Mouse (Mus musculus) MEL (cell line): ENCODE data around the gene Kdm5b. TPM values are rescaled to one million over a fixed set of nuclear protein-coding genes. Genes with fewer than 3 reads are reported as not detected.
A peak's percentile ranks its signal among the peaks of the same experiment; 100 is the strongest.

Experiments
- DNase-seq: peaks from one replicate; pipeline ENCODE4 v3.0.0; 2011; ENCODE audit warnings: low read depth, low spot score
- H3K27ac ChIP-seq: 2 replicates; pipeline ENCODE4 v1.5.1; 2012; ENCODE audit warnings: low read depth, mild to moderate bottlenecking, control low read depth, low read length, moderate library complexity; ENCODE audit not compliant: control insufficient read depth
- H3K27me3 ChIP-seq, 2 experiments: fragments of 150-350 bp in 1 of 2; sonication (generic) in 1 of 2; 2 replicates each; pipeline ENCODE4 v1.6.1; 2012; ENCODE audit warnings: low read length in 2 of 2, mild to moderate bottlenecking in 2 of 2, improper control_type of control experiment in 1 of 2, moderate library complexity in 1 of 2; ENCODE audit not compliant: insufficient read depth in 2 of 2, control insufficient read depth in 1 of 2
- H3K36me3 ChIP-seq, 2 experiments: 2 replicates each; pipeline ENCODE4 v1.6.1; 2012 to 2014; ENCODE audit warnings: low read length in 2 of 2, improper control_type of control experiment in 1 of 2, inconsistent platforms in 1 of 2, mild to moderate bottlenecking in 1 of 2; ENCODE audit not compliant: insufficient read depth in 2 of 2, control insufficient read depth in 1 of 2
- H3K4me1 ChIP-seq, 2 experiments: fragments of 150-350 bp in 1 of 2; sonication (generic) in 1 of 2; 2 replicates each; pipeline ENCODE4 v1.6.1; 2012; ENCODE audit warnings: low read length in 2 of 2, improper control_type of control experiment in 1 of 2, mild to moderate bottlenecking in 1 of 2; ENCODE audit not compliant: insufficient read depth in 2 of 2, control insufficient read depth in 1 of 2
- H3K4me3 ChIP-seq, 2 experiments: fragments of 150-350 bp in 1 of 2; sonication (generic) in 1 of 2; 2 replicates each; pipeline ENCODE4 v1.5.1; 2012; ENCODE audit warnings: low read depth in 2 of 2, low read length in 2 of 2, mild to moderate bottlenecking in 2 of 2, moderate library complexity in 2 of 2, control low read depth in 1 of 2, improper control_type of control experiment in 1 of 2; ENCODE audit not compliant: control insufficient read depth in 1 of 2, insufficient read depth in 1 of 2
- H3K79me2 ChIP-seq: 2 replicates; pipeline ENCODE4 v1.6.1; 2012; ENCODE audit warnings: mild to moderate bottlenecking, low read length, moderate library complexity; ENCODE audit not compliant: control insufficient read depth, poor library complexity, insufficient read depth
- H3K9ac ChIP-seq: 2 replicates; pipeline ENCODE4 v1.6.1; 2012; ENCODE audit warnings: low read depth, mild to moderate bottlenecking, control low read depth, low read length, moderate library complexity; ENCODE audit not compliant: control insufficient read depth, poor library complexity, severe bottlenecking
- H3K9me3 ChIP-seq: fragments of 150-350 bp; sonication (generic); replicated peaks from 2 replicates; pipeline ENCODE4 v1.6.1; 2012; ENCODE audit warnings: mild to moderate bottlenecking, low read length, improper control_type of control experiment, moderate library complexity; ENCODE audit not compliant: insufficient read depth
- BHLHE40 ChIP-seq: IDR thresholded peaks from 2 replicates; pipeline ENCODE4 v1.6.1; 2012; ENCODE audit warnings: low read depth, mild to moderate bottlenecking, inconsistent platforms, low read length, improper control_type of control experiment, borderline replicate concordance
- CHD2 ChIP-seq: IDR thresholded peaks from 2 replicates; pipeline ENCODE4 v1.6.1; 2011; ENCODE audit warnings: low read length, improper control_type of control experiment
- CTCF ChIP-seq, 3 experiments: IDR thresholded peaks in 2 of 3; conservative IDR thresholded peaks in 1 of 3; 2 replicates each; pipeline ENCODE4 v1.5.1; 2011 to 2012; ENCODE audit warnings: low read length in 3 of 3, low read depth in 2 of 3, mild to moderate bottlenecking in 2 of 3, improper control_type of control experiment in 1 of 3, inconsistent platforms in 1 of 3, mixed read lengths in 1 of 3, moderate library complexity in 1 of 3; ENCODE audit not compliant: control insufficient read depth in 1 of 3, insufficient read depth in 1 of 3, poor library complexity in 1 of 3, severe bottlenecking in 1 of 3
- ELF1 ChIP-seq: IDR thresholded peaks from 2 replicates; pipeline ENCODE4 v1.6.1; 2014; ENCODE audit warnings: low read depth, mild to moderate bottlenecking, inconsistent platforms, low read length, improper control_type of control experiment, moderate library complexity
- EP300 ChIP-seq, 2 experiments: IDR thresholded peaks; 2 replicates each; pipeline ENCODE4 v1.6.1; 2011; ENCODE audit warnings: improper control_type of control experiment in 2 of 2, low read length in 2 of 2, low read depth in 1 of 2, mild to moderate bottlenecking in 1 of 2
- ETS1 ChIP-seq: IDR thresholded peaks from 2 replicates; pipeline ENCODE4 v1.6.1; 2012; ENCODE audit warnings: low read depth, mild to moderate bottlenecking, inconsistent platforms, low read length, improper control_type of control experiment, moderate library complexity
- GABPA ChIP-seq: IDR thresholded peaks from 2 replicates; pipeline ENCODE4 v1.6.1; 2012; ENCODE audit warnings: low read depth, mild to moderate bottlenecking, inconsistent platforms, low read length, improper control_type of control experiment, moderate library complexity
- JUND ChIP-seq: IDR thresholded peaks from 2 replicates; pipeline ENCODE4 v1.6.1; 2011; ENCODE audit warnings: low read depth, mild to moderate bottlenecking, improper control_type of control experiment, low read length
- MAFK ChIP-seq: IDR thresholded peaks from 2 replicates; pipeline ENCODE4 v1.6.1; 2011; ENCODE audit warnings: low read depth, mild to moderate bottlenecking, low read length, improper control_type of control experiment, borderline replicate concordance
- MAX ChIP-seq: IDR thresholded peaks from 2 replicates; pipeline ENCODE4 v1.6.1; 2011; ENCODE audit warnings: low read length, improper control_type of control experiment
- MAZ ChIP-seq: IDR thresholded peaks from 2 replicates; pipeline ENCODE4 v1.6.1; 2012; ENCODE audit warnings: low read depth, mild to moderate bottlenecking, inconsistent platforms, low read length, improper control_type of control experiment
- MXI1 ChIP-seq: IDR thresholded peaks from 2 replicates; pipeline ENCODE4 v1.6.1; 2011; ENCODE audit warnings: mild to moderate bottlenecking, low read depth, low read length, improper control_type of control experiment
- MYC ChIP-seq: IDR thresholded peaks from 2 replicates; pipeline ENCODE4 v1.6.1; 2011; ENCODE audit warnings: low read depth, mild to moderate bottlenecking, low read length, improper control_type of control experiment, moderate library complexity
- POLR2AphosphoS5 ChIP-seq: IDR thresholded peaks from 2 replicates; pipeline ENCODE4 v1.6.1; 2012; ENCODE audit warnings: low read depth, borderline replicate concordance, mild to moderate bottlenecking, inconsistent platforms, low read length, moderate library complexity, mixed read lengths
- RCOR1 ChIP-seq: IDR thresholded peaks from 2 replicates; pipeline ENCODE4 v1.6.1; 2012; ENCODE audit warnings: low read depth, mild to moderate bottlenecking, inconsistent platforms, low read length, improper control_type of control experiment
- SMC3 ChIP-seq: IDR thresholded peaks from 2 replicates; pipeline ENCODE4 v1.6.1; 2011; ENCODE audit warnings: low read depth, low read length, improper control_type of control experiment
- TBP ChIP-seq: IDR thresholded peaks from 2 replicates; pipeline ENCODE4 v1.8.0; 2011; ENCODE audit warnings: low read depth, low read length, improper control_type of control experiment
- TCF12 ChIP-seq: IDR thresholded peaks from 2 replicates; pipeline ENCODE4 v1.6.1; 2014; ENCODE audit warnings: low read depth, mild to moderate bottlenecking, inconsistent platforms, low read length, improper control_type of control experiment, moderate library complexity
- UBTF ChIP-seq: IDR thresholded peaks from 2 replicates; pipeline ENCODE4 v1.6.1; 2012; ENCODE audit warnings: low read depth, mild to moderate bottlenecking, inconsistent platforms, low read length, improper control_type of control experiment, moderate library complexity, borderline replicate concordance; ENCODE audit not compliant: insufficient read depth
- USF1 ChIP-seq: IDR thresholded peaks from 2 replicates; pipeline ENCODE4 v1.6.1; 2014; ENCODE audit warnings: low read depth, mild to moderate bottlenecking, inconsistent platforms, low read length, improper control_type of control experiment, moderate library complexity
- USF2 ChIP-seq, 2 experiments: IDR thresholded peaks; 2 replicates each; pipeline ENCODE4 v1.6.1; 2011 to 2012; ENCODE audit warnings: improper control_type of control experiment in 2 of 2, low read length in 2 of 2, borderline replicate concordance in 1 of 2, inconsistent platforms in 1 of 2, low read depth in 1 of 2, mild to moderate bottlenecking in 1 of 2; ENCODE audit not compliant: insufficient read depth in 1 of 2
- ZKSCAN1 ChIP-seq: IDR thresholded peaks from 2 replicates; pipeline ENCODE4 v1.6.1; 2012; ENCODE audit warnings: low read depth, mild to moderate bottlenecking, inconsistent platforms, low read length, improper control_type of control experiment, moderate library complexity
- polyA plus RNA-seq, 2 experiments: library from polyadenylated mRNA; stranded (reverse) in 1 of 2; unstranded in 1 of 2; fragments of >175 nt in 1 of 2; fragments of >200 nt in 1 of 2; gene quantifications; 2 replicates each; pipeline versions ENCODE4 v1.2.1 to v1.2.4; 2012; ENCODE audit warnings: low replicate concordance in 2 of 2, low read depth in 1 of 2; ENCODE audit not compliant: insufficient read length in 2 of 2, insufficient read depth in 1 of 2, missing spikeins in 1 of 2
- total RNA-seq: library from RNA; depleted of rRNA; stranded (reverse); fragments of 300-350 nt; gene quantifications from 2 replicates; pipeline ENCODE4 v1.2.3, GENCODE M21; 2012

Kdm5b gene
- total and polyA plus RNA-seq, 3 experiments, result 25.5 to 48.6 (median 31.8) TPM

DNA sequence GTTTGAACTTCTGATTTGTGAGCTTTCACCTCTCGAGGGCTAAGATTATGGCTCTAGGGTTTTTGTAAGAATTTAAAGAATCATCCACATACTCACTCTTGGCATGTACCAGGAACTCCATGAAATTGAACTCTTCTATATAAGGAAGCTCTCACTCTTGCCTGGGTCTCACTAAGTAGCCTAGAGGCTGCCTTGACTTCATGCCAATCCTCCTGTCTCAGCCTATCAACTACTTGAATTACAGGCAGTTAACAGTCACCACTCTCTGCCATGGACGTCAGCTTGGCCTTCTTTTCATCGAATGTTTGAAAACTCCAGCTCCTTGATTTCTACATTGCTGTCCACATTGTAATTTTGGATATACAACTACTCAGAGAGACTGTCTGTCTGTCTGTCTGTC is 7.6 kb upstream of the Kdm5b start:
- H3K27ac ChIP-seq, result no peak overlapping the region
- H3K36me3 ChIP-seq, result peaks cover 0 to 8% of the 10 kb centered on the region in 2 experiments; a peak in 2 of 4 replicates
- H3K9me3 ChIP-seq, result no peaks in the 10 kb centered on the region
- peaks cover 3% of the 10 kb centered on the region; the same call in 1 of the 2 replicates for H3K79me2 ChIP-seq
- TF ChIP-seq ELF1 (no peak), CHD2 (no peak)
- no peak overlapping the region for H3K9ac ChIP-seq
- peak; percentile 51 for DNase-seq
- H3K4me1 ChIP-seq, result peaks cover 8 to 25% of the 10 kb centered on the region in 2 experiments
- no peak overlapping the region for H3K4me3 ChIP-seq
- H3K27me3 ChIP-seq, result no peaks in the 10 kb centered on the region

DNA sequence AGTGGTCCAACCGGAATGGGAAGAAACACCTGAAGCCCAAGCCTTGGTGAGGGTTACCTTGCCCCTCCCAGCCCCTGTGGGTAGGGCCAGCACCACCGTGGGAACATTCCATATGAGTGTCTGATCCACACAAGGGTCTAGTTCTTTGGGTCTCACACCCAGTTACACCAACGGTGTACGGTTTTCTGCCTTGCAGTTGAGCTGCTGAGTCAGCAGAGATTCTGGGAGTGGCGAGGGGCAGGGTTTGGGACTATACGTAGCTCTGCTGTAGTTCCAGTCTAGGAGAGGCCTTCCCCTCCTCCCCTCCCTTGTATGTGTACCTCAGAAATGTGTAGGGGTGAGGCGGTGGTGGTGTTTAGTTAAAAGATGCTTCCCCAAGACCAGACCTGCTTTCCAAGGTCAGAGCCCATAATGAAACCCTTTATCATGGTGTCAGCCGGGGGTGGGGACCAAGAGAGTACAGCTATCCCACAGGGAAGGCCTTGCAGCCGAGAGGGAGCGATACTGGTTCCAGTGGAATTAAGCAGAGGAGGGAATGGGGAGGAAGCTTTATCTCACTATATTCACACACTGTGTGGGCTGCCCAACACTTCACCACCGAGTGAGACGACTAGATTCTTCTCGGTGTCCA is 4.6 kb upstream of the Kdm5b start:
- DNase-seq, result peak; percentile 44
- H3K9ac ChIP-seq, result no peak overlapping the region
- H3K36me3 ChIP-seq, result peaks cover 0 to 10% of the 10 kb centered on the region in 2 experiments; a peak in 2 of 4 replicates
- no peaks in the 10 kb centered on the region for H3K9me3 ChIP-seq
- H3K27ac ChIP-seq, result no peak overlapping the region
- H3K27me3 ChIP-seq, result no peaks in the 10 kb centered on the region
- H3K79me2 ChIP-seq, result peaks cover 7% of the 10 kb centered on the region
- H3K4me3 ChIP-seq, result no peak overlapping the region
- H3K4me1 ChIP-seq, result peaks cover 8 to 27% of the 10 kb centered on the region in 2 experiments
- TF ChIP-seq TCF12 (no peak), BHLHE40 (no peak), MAFK (peak; percentile 88)

DNA sequence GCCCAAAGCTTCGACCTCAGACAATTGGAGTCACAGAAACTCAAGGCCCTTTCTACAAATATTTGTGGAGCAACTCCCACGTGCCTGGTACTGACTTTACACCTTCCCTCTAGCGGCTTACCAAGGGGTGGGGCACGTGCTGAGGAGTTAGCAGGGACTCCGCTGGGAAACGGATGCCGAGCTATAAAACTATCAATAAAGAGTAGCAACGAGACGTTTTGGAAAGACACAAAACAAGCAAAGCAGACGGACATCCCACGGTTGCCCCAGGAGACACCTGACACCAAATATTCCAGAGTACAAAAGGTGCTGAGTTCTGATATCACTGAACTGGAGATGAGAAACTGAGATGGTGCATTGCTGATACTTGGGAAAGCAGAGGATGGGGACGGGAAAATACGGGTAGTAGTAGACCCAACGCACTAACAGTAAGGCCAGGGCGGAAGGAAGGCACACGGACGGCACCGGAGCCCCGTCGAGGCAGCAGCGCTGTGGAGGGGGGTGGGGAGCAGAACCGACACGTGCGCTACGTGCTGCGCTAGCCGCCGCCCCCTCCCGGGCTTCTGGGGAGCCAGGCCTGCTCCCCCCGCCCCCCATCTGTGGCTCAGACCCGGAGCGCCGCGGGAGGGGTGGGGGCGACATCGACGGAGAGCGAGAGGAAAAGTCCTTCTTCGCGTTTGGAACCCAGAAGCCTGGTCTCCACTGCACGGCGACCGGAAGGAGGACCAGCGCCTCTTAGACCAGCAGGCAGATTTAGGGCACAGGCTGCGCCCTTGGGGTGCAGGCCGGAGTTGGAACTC is 3.9 kb upstream of the Kdm5b start:
- Histone ChIP-seq H3K27me3 (no peaks in the 10 kb centered on the region), H3K4me3 (peak overlapping the region; percentile 87 to 91), H3K4me1 (peaks cover 8 to 27% of the 10 kb centered on the region in 2 experiments), H3K79me2 (peaks cover 14% of the 10 kb centered on the region), H3K27ac (peak overlapping the region; percentile 42), H3K9ac (peak overlapping the region; percentile 88), H3K9me3 (no peaks in the 10 kb centered on the region), H3K36me3 (peaks cover 0 to 10% of the 10 kb centered on the region in 2 experiments; a peak in 2 of 4 replicates)
- peak; percentile 83 for DNase-seq
- peak; percentile 69 for TF ChIP-seq USF1
- no peak for TF ChIP-seq JUND
- peak; percentile 96 for TF ChIP-seq MXI1
- TF ChIP-seq POLR2AphosphoS5, result no peak
- TF ChIP-seq UBTF, result no peak
- TF ChIP-seq EP300 (IDR thresholded peaks at IDR 0.05; ENCODE audit: low read depth in 1 of 2, low read length in 2 of 2), result no peak
- peak; percentile 77; the same call in 1 of the 2 replicates for TF ChIP-seq MAZ
- peak; percentile 48 for TF ChIP-seq ETS1
- 0 out of 2 replicates have a peak, but pooled peaks have one; percentile 4 for TF ChIP-seq RCOR1
- no peak for TF ChIP-seq CTCF (IDR thresholded peaks at IDR 0.05 in 2 of 3, conservative IDR thresholded peaks at IDR 0.05 in 1 of 3; ENCODE audit: control insufficient read depth in 1 of 3, insufficient read depth in 1 of 3, low read depth in 2 of 3, low read length in 3 of 3, poor library complexity in 1 of 3, severe bottlenecking in 1 of 3)
- TF ChIP-seq USF2 (IDR thresholded peaks at IDR 0.05; ENCODE audit: borderline replicate concordance in 1 of 2, insufficient read depth in 1 of 2, low read depth in 1 of 2, low read length in 2 of 2), result no peak
- no peak for TF ChIP-seq GABPA
- TF ChIP-seq ZKSCAN1, result no peak
- TF ChIP-seq MYC, result 0 out of 2 replicates have a peak, but pooled peaks have one; percentile 51
- peak; percentile 90 for TF ChIP-seq MAX
- no peak for TF ChIP-seq TBP
- TF ChIP-seq SMC3, result 0 out of 2 replicates have a peak, but pooled peaks have one; percentile 15
- TF ChIP-seq BHLHE40, result peak; percentile 91
- TF ChIP-seq TCF12, result peak; percentile 29
